Mouse (Mus musculus) lung, postnatal 0 days (tissue): ENCODE data around the gene AI464131.

Experiments used
- CTCF ChIP-seq: IDR thresholded peaks from 2 replicates; pipeline ENCODE4 v1.5.1; 2016; ENCODE audit warnings: antibody characterized with exemption, mild to moderate bottlenecking
- EP300 ChIP-seq: IDR thresholded peaks from 2 replicates; pipeline ENCODE4 v1.6.1; 2016; ENCODE audit warnings: antibody characterized with exemption, mild to moderate bottlenecking, control low read depth

- TF ChIP-seq CTCF (no peak), EP300 (no peak)
These were observed 32.7 kb downstream of the AI464131 start for GRCm38 (mm10) chr4:41470051-41470683.
